Comparison of ENCODE assay signal across 12 mouse cellular contexts in the genomic region with DNA sequence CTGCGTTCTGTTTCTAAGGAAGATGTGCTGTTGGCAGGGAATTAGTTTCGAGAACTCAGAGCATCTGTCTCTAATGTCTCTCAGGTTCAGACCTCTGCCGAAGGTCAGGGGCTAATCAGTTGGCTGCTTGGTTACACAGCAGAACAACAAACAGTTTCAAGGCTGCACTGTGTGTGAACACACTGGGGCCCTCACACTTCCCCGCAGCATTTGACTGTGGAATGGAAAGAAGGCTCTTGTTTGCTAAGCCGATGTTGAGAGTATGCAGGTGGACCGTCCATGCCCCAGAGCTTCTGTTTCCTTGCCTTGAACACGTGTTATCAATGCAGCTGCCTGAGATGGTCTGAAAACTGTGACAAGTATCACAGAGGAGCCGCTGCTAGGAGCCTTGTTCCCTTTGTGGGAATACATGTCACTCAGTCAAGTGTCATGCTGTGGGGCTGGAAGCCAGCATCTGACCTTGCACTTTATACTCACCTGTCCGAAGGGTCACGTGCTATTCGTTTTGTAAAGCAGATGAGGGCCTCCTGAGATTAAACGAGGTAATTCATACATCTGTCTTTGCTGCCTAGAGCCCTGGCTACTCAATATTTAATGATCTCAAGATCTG.
DNase-seq lines count a peak whose midpoint lies in the region; ATAC-seq lines count a peak whose summit lies in the region.
"Had no signal": no experiment of that assay in that cellular context is flagged by ENCODE, and none has a peak within 500 bp of the region (broad histone marks: within the 10 kb centered on the region; RNA-seq: fewer than 3 reads in every experiment).

No protein-coding gene starts in this region.

- no peak overlapping the region for H3K4me3 ChIP-seq in hindbrain, embryonic 16.5 days (ENCODE audit: low read length)
- H3K4me3 ChIP-seq in hindbrain, embryonic 14.5 days (replicated peaks; ENCODE audit: low read length): no peak overlapping the region
- H3K4me3 ChIP-seq in midbrain, embryonic 13.5 days (replicated peaks): no peak overlapping the region
- H3K4me3 ChIP-seq: layer of hippocampus, adult 2 months had no signal

- H3K4me1 ChIP-seq in hindbrain, embryonic 16.5 days (ENCODE audit: control insufficient read depth, insufficient read depth, low read depth, low read length): no peaks in the 10 kb centered on the region
- no peaks in the 10 kb centered on the region for H3K4me1 ChIP-seq in hindbrain, embryonic 14.5 days (replicated peaks; ENCODE audit: control insufficient read depth, insufficient read depth, low read length)
- H3K4me1 ChIP-seq in midbrain, embryonic 13.5 days (replicated peaks): 0 out of 2 replicates have a peak, but pooled peaks cover 9% of the 10 kb centered on the region

- H3K27me3 ChIP-seq in hindbrain, embryonic 16.5 days (replicated peaks; ENCODE audit: control insufficient read depth, insufficient read depth, low read length): no peaks in the 10 kb centered on the region
- no peaks in the 10 kb centered on the region for H3K27me3 ChIP-seq in hindbrain, embryonic 14.5 days (ENCODE audit: control insufficient read depth, insufficient read depth, low read length)
- no peaks in the 10 kb centered on the region for H3K27me3 ChIP-seq in midbrain, embryonic 13.5 days

- H3K4me2 ChIP-seq in hindbrain, embryonic 16.5 days (ENCODE audit: low read length): no peak overlapping the region
- H3K4me2 ChIP-seq in hindbrain, embryonic 14.5 days (replicated peaks): no peak overlapping the region
- H3K4me2 ChIP-seq in midbrain, embryonic 13.5 days (replicated peaks): no peak overlapping the region

- no peak overlapping the region for H3K9ac ChIP-seq in hindbrain, embryonic 16.5 days (ENCODE audit: low read depth, low read length)
- H3K9ac ChIP-seq in hindbrain, embryonic 14.5 days: no peak overlapping the region
- no peak overlapping the region for H3K9ac ChIP-seq in midbrain, embryonic 13.5 days (replicated peaks)

- peak; percentile 6 for DNase-seq in adrenal gland, postnatal 10 days
- DNase-seq in adrenal gland, adult 8-10 months: no peak
- DNase-seq in hindbrain, embryonic 14.5 days (ENCODE audit: low spot score): no peak
- peak; percentile 61 for DNase-seq in embryo, embryonic 10 days (ENCODE audit: low spot score)
- DNase-seq in frontal cortex, postnatal 10 days (ENCODE audit: low spot score in 2 of 2): no peak
- no peak for DNase-seq in frontal cortex, postnatal 25 days (ENCODE audit: low spot score in 2 of 2)
- DNase-seq: cerebellum, postnatal 25 days; gastrocnemius, postnatal 14 days; right cerebral cortex, postnatal 25 days had no signal

- 0 out of 2 replicates have a peak, but pooled peaks have one; percentile 27 for ATAC-seq in hindbrain, embryonic 16.5 days
- no peak for ATAC-seq in hindbrain, embryonic 14.5 days (ENCODE audit: low FRiP score)
- ATAC-seq in midbrain, embryonic 13.5 days: peak; percentile 60

- 67% methylated on average over 12 of the region's 12 CpGs for WGBS in hindbrain, embryonic 16.5 days
- WGBS in hindbrain, embryonic 14.5 days: 59% methylated on average over 12 of the region's 12 CpGs
- 61% methylated on average over 12 of the region's 12 CpGs for WGBS in midbrain, embryonic 13.5 days

- H3K9me3 ChIP-seq in hindbrain, embryonic 16.5 days (ENCODE audit: control insufficient read depth, low read length): no peaks in the 10 kb centered on the region
- H3K9me3 ChIP-seq in hindbrain, embryonic 14.5 days (ENCODE audit: control insufficient read depth, low read length): no peaks in the 10 kb centered on the region
- no peaks in the 10 kb centered on the region for H3K9me3 ChIP-seq in midbrain, embryonic 13.5 days

- no peaks in the 10 kb centered on the region for H3K36me3 ChIP-seq in hindbrain, embryonic 16.5 days (ENCODE audit: control insufficient read depth, insufficient read depth, low read length)
- H3K36me3 ChIP-seq in hindbrain, embryonic 14.5 days (replicated peaks; ENCODE audit: control insufficient read depth, insufficient read depth): no peaks in the 10 kb centered on the region
- H3K36me3 ChIP-seq in midbrain, embryonic 13.5 days: no peaks in the 10 kb centered on the region

- no peak overlapping the region for H3K27ac ChIP-seq in hindbrain, embryonic 16.5 days (ENCODE audit: low read depth, low read length)
- H3K27ac ChIP-seq in hindbrain, embryonic 14.5 days: no peak overlapping the region
- H3K27ac ChIP-seq in midbrain, embryonic 13.5 days: no peak overlapping the region
- H3K27ac ChIP-seq: layer of hippocampus, adult 2 months had no signal

Comparison
In these comparisons a context has a peak if more than half of its experiments do, and no peak if none do; other contexts are left out.
1. DNase-seq: peak in adrenal gland, postnatal 10 days (single experiment) and embryo, embryonic 10 days (single experiment); none in adrenal gland, adult 8-10 months (single experiment), hindbrain, embryonic 14.5 days (single experiment), frontal cortex, postnatal 10 days (0 of 2) and frontal cortex, postnatal 25 days (0 of 2).